Mouse (Mus musculus): ENCODE results near the gene Cyb5d2. TPM values are rescaled to one million over a fixed set of nuclear protein-coding genes. Genes with fewer than 3 reads are reported as not detected.
"Not testable (repeated sequence)": the region's sequence is repeated elsewhere in the genome, so short reads cannot be mapped to it uniquely, and the experiment has no call there.

The Cyb5d2 gene
- polyA plus RNA-seq, 1 experiment from 2014 or later, result 3.1 TPM

DNA sequence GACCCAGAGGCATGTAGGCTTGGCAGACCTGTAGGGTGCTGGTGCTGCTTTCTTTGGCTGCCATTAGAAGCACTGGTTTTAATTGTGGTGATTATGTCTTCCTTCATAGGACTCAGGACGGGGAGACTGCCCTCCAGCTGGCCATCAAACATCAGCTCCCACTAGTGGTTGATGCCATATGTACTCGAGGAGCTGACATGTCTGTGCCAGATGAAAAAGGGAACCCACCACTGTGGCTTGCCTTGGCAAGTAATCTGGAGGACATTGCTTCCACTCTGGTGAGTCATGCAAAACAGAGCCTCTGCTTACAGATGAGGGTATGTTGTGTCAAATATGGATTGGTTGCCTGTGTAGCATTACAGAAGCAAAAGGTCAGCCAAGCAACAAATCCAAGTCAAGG is 44.0 kb downstream of the Cyb5d2 start:
- Histone ChIP-seq H3K9ac (ENCODE audit: low read depth, low read length) (no peak overlapping the region), H3K4me2 (replicated peaks; ENCODE audit: low read depth) (no peak overlapping the region), H3K4me1 (replicated peaks; ENCODE audit: control insufficient read depth, insufficient read depth, low read length) (no peaks in the 10 kb centered on the region), H3K27me3 (replicated peaks; ENCODE audit: control insufficient read depth, insufficient read depth, low read length) (no peaks in the 10 kb centered on the region), H3K36me3 (ENCODE audit: control insufficient read depth, insufficient read depth) (peaks cover 84% of the 10 kb centered on the region), H3K27ac (ENCODE audit: low read depth, low read length) (no peak overlapping the region), H3K4me3 (ENCODE audit: low read depth, low read length) (no peak overlapping the region), H3K9me3 (ENCODE audit: control insufficient read depth) (no peaks in the 10 kb centered on the region)
- 41% methylated on average over 2 of the region's 2 CpGs for WGBS
- no peak for ATAC-seq
- TF ChIP-seq CTCF (IDR thresholded peaks at IDR 0.05; ENCODE audit: low read depth), result peak; percentile 51

GRCm38 (mm10) chr11:72739048-72739447 is 56.9 kb downstream of the Cyb5d2 start:
- Histone ChIP-seq H3K4me3 (ENCODE audit: low read depth, low read length) (no peak overlapping the region), H3K4me1 (replicated peaks; ENCODE audit: control insufficient read depth, insufficient read depth, low read length) (no peaks in the 10 kb centered on the region), H3K9ac (ENCODE audit: low read depth, low read length) (no peak overlapping the region), H3K36me3 (ENCODE audit: control insufficient read depth, insufficient read depth) (peaks cover 53% of the 10 kb centered on the region), H3K9me3 (ENCODE audit: control insufficient read depth) (no peaks in the 10 kb centered on the region), H3K27ac (ENCODE audit: low read depth, low read length) (no peak overlapping the region), H3K27me3 (replicated peaks; ENCODE audit: control insufficient read depth, insufficient read depth, low read length) (no peaks in the 10 kb centered on the region), H3K4me2 (replicated peaks; ENCODE audit: low read depth) (no peak overlapping the region)
- no peak for ATAC-seq
- WGBS, result 88% methylated on average over 1 of the region's 1 CpGs
- no peak for TF ChIP-seq CTCF (IDR thresholded peaks at IDR 0.05; ENCODE audit: low read depth)

DNA sequence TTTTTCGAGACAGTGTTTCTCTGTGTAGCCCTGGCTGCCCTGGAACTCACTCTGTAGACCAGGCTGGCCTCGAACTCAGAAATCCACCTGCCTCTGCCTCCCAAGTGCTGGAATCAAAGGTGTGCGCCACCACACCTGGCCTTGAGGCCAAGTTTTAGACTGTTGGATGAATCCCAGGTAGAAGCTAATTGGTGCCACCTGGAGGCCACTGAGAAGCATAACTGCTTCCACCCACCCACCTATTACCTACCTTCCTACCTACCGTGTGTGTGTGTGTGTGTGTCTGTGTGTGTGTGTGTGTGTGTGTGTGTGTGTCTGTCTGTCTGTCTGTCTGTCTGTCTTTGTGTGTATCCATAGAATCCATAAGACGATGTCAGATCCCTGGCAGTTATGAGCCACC is 58.4 kb downstream of the Cyb5d2 start:
- H3K36me3 ChIP-seq (ENCODE audit: control insufficient read depth, insufficient read depth), result peaks cover 53% of the 10 kb centered on the region
- H3K4me3 ChIP-seq (ENCODE audit: low read depth, low read length); H3K4me2 ChIP-seq (replicated peaks; ENCODE audit: low read depth); H3K27ac ChIP-seq (ENCODE audit: low read depth, low read length); H3K9ac ChIP-seq (ENCODE audit: low read depth, low read length); H3K27me3 ChIP-seq (replicated peaks; ENCODE audit: control insufficient read depth, insufficient read depth, low read length); H3K9me3 ChIP-seq (ENCODE audit: control insufficient read depth); H3K4me1 ChIP-seq (replicated peaks; ENCODE audit: control insufficient read depth, insufficient read depth, low read length); ATAC-seq: not testable (repeated sequence)
- TF ChIP-seq CTCF (IDR thresholded peaks at IDR 0.05; ENCODE audit: low read depth), result peak; percentile 64
- 81% methylated on average over 5 of the region's 5 CpGs for WGBS

- Histone ChIP-seq H3K9ac (ENCODE audit: low read depth, low read length) (no peak overlapping the region), H3K4me1 (replicated peaks; ENCODE audit: control insufficient read depth, insufficient read depth, low read length) (no peaks in the 10 kb centered on the region), H3K9me3 (ENCODE audit: control insufficient read depth) (no peaks in the 10 kb centered on the region), H3K36me3 (ENCODE audit: control insufficient read depth, insufficient read depth) (peaks cover 65% of the 10 kb centered on the region), H3K4me2 (replicated peaks; ENCODE audit: low read depth) (no peak overlapping the region), H3K4me3 (ENCODE audit: low read depth, low read length) (no peak overlapping the region), H3K27ac (ENCODE audit: low read depth, low read length) (no peak overlapping the region), H3K27me3 (replicated peaks; ENCODE audit: control insufficient read depth, insufficient read depth, low read length) (no peaks in the 10 kb centered on the region)
- no peak for ATAC-seq
- no peak for TF ChIP-seq CTCF (IDR thresholded peaks at IDR 0.05; ENCODE audit: low read depth)
- WGBS, result 61% methylated on average over 1 of the region's 1 CpGs
These were observed 59.6 kb downstream of the Cyb5d2 start for GRCm38 (mm10) chr11:72736320-72736719.

GRCm38 (mm10) chr11:72735519-72735860 is 60.5 kb downstream of the Cyb5d2 start:
- H3K27ac ChIP-seq (ENCODE audit: low read depth, low read length), result no peak overlapping the region
- peaks cover 70% of the 10 kb centered on the region for H3K36me3 ChIP-seq (ENCODE audit: control insufficient read depth, insufficient read depth)
- no peak for TF ChIP-seq CTCF (IDR thresholded peaks at IDR 0.05; ENCODE audit: low read depth)
- no peaks in the 10 kb centered on the region for H3K4me1 ChIP-seq (replicated peaks; ENCODE audit: control insufficient read depth, insufficient read depth, low read length)
- H3K27me3 ChIP-seq (replicated peaks; ENCODE audit: control insufficient read depth, insufficient read depth, low read length), result no peaks in the 10 kb centered on the region
- 84% methylated on average over 2 of the region's 2 CpGs for WGBS
- no peak for ATAC-seq
- no peak overlapping the region for H3K4me2 ChIP-seq (replicated peaks; ENCODE audit: low read depth)
- no peak overlapping the region for H3K4me3 ChIP-seq (ENCODE audit: low read depth, low read length)
- no peak overlapping the region for H3K9ac ChIP-seq (ENCODE audit: low read depth, low read length)
- H3K9me3 ChIP-seq (ENCODE audit: control insufficient read depth), result no peaks in the 10 kb centered on the region

GRCm38 (mm10) chr11:72734840-72735518 is 61.0 kb downstream of the Cyb5d2 start:
- WGBS, result 68% methylated on average over 4 of the region's 4 CpGs
- no peak for ATAC-seq
- no peak overlapping the region for H3K4me2 ChIP-seq (replicated peaks; ENCODE audit: low read depth)

DNA sequence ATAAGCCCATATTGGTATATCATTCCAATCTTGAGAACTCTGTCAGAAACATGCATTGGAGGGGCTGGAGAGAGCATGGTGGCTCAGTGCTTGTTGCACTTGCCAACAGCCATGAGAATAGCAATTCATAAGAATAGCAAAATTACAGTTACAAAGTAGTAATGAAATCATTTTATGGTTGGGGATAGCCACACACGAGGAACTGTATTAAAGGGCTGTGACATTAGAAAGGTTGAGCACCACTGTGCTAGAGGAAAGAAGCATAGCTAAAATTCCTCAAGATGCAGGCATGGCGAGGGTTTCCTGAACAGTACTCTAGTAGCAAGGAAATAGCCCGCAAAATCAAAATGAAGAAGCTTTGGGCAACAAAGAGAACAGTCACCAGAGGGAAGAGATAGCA is 62.2 kb downstream of the Cyb5d2 start:
- H3K4me1 ChIP-seq (replicated peaks; ENCODE audit: control insufficient read depth, insufficient read depth, low read length), result no peaks in the 10 kb centered on the region
- TF ChIP-seq CTCF (IDR thresholded peaks at IDR 0.05; ENCODE audit: low read depth), result no peak
- no peak overlapping the region for H3K9ac ChIP-seq (ENCODE audit: low read depth, low read length)
- no peaks in the 10 kb centered on the region for H3K9me3 ChIP-seq (ENCODE audit: control insufficient read depth)
- no peak for ATAC-seq
- no peak overlapping the region for H3K4me3 ChIP-seq (ENCODE audit: low read depth, low read length)
- H3K36me3 ChIP-seq (ENCODE audit: control insufficient read depth, insufficient read depth), result peaks cover 80% of the 10 kb centered on the region
- no peaks in the 10 kb centered on the region for H3K27me3 ChIP-seq (replicated peaks; ENCODE audit: control insufficient read depth, insufficient read depth, low read length)
- no peak overlapping the region for H3K27ac ChIP-seq (ENCODE audit: low read depth, low read length)
- 85% methylated on average over 3 of the region's 3 CpGs for WGBS
- H3K4me2 ChIP-seq (replicated peaks; ENCODE audit: low read depth), result no peak overlapping the region

More at GRCm38 (mm10) chr11:72734840-72735518, 61.0 kb downstream of the Cyb5d2 start:
- Histone ChIP-seq H3K36me3 (ENCODE audit: control insufficient read depth, insufficient read depth) (peaks cover 72% of the 10 kb centered on the region), H3K27me3 (replicated peaks; ENCODE audit: control insufficient read depth, insufficient read depth, low read length) (no peaks in the 10 kb centered on the region), H3K9ac (ENCODE audit: low read depth, low read length) (no peak overlapping the region), H3K27ac (ENCODE audit: low read depth, low read length) (no peak overlapping the region), H3K4me1 (replicated peaks; ENCODE audit: control insufficient read depth, insufficient read depth, low read length) (no peaks in the 10 kb centered on the region), H3K4me3 (ENCODE audit: low read depth, low read length) (no peak overlapping the region), H3K9me3 (ENCODE audit: control insufficient read depth) (no peaks in the 10 kb centered on the region)
- no peak for TF ChIP-seq CTCF (IDR thresholded peaks at IDR 0.05; ENCODE audit: low read depth)

Other genes starting within 250 kb of the Cyb5d2 start
- 11.1 and 12.2 TPM in 2 replicates for gene Spns3, start 245.6 kb downstream of the Cyb5d2 start, polyA plus RNA-seq (2015; fragmentation: Nextera tagmentation; extraction: Ambion mirVana)
- gene Ube2g1, start 188.9 kb downstream of the Cyb5d2 start, polyA plus RNA-seq (2015; fragmentation: Nextera tagmentation; extraction: Ambion mirVana), result 34.2 and 36.2 TPM in 2 replicates
- gene Ankfy1, start 106.1 kb downstream of the Cyb5d2 start, polyA plus RNA-seq (2015; fragmentation: Nextera tagmentation; extraction: Ambion mirVana), result 8.3 and 9.0 TPM in 2 replicates
- 13.9 and 17.6 TPM in 2 replicates for gene Zzef1, start 84 bp upstream of the Cyb5d2 start, polyA plus RNA-seq (2015; fragmentation: Nextera tagmentation; extraction: Ambion mirVana)
- gene Atp2a3, start 165.0 kb upstream of the Cyb5d2 start, polyA plus RNA-seq (2015; fragmentation: Nextera tagmentation; extraction: Ambion mirVana), result 16.2 and 16.7 TPM in 2 replicates
- gene P2rx1, start 203.0 kb upstream of the Cyb5d2 start, polyA plus RNA-seq (2015; fragmentation: Nextera tagmentation; extraction: Ambion mirVana), result 3.4 and 4.1 TPM in 2 replicates
- 3.2 and 3.5 TPM in 2 replicates for gene Camkk1, start 222.9 kb upstream of the Cyb5d2 start, polyA plus RNA-seq (2015; fragmentation: Nextera tagmentation; extraction: Ambion mirVana)